Mouse (Mus musculus) embryonic fibroblast, embryonic 13.5 days (primary cell): ENCODE measurements around the gene Fkbp9.

Source experiments
- CTCF ChIP-seq: IDR thresholded peaks from 2 replicates; pipeline ENCODE4 v1.5.1; 2011; ENCODE audit warnings: mild to moderate bottlenecking, control low read depth, low read length, moderate library complexity, borderline replicate concordance; ENCODE audit not compliant: insufficient read depth
- POLR2A ChIP-seq: IDR thresholded peaks from 2 replicates; pipeline ENCODE4 v1.6.1; 2011; ENCODE audit warnings: low read depth, mild to moderate bottlenecking, control low read depth, low read length, moderate library complexity

GRCm38 (mm10) chr6:56923331-56923725 lies 91.5 kb downstream of the Fkbp9 start:
- TF ChIP-seq CTCF (no peak), POLR2A (no peak)
